ENCODE assay signal across 8 mouse cellular contexts in the genomic region with DNA sequence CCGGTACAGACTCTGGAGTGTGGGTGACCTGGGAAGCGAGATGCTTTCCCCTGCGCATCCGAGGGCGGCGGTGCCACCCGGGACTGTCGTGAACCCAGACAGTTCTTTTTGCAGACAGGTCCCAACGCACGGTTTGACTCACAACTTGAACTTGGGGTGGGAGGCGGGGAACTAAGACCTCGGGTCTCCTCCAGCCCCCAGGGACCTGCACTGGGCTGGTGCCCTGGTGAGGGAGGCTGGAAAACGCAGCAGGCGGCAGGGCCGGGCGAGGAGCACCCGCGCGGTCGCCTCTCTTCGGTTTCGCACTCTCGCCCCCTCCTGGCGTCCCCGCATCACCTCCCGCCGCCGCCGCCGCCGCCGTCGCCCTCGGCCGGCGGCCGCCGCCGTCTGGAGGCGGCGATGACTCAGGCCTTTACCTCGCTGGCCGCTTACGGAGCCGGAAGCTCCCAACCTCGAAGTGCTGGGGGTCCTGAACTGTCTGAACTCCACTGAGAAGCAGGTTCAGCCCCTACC. TPM values are rescaled to one million over a fixed set of nuclear protein-coding genes. Genes with fewer than 3 reads are reported as not detected.
DNase-seq lines count a peak whose midpoint lies in the region; ATAC-seq and TF ChIP-seq lines count a peak whose summit lies in the region.

No protein-coding gene starts in this region.

- no peak for TF ChIP-seq POLR2A in heart, adult 2 months (IDR thresholded peaks at IDR 0.05; ENCODE audit: insufficient read depth, low read depth, low read length)

- H3K4me2 ChIP-seq in forebrain, embryonic 14.5 days (ENCODE audit: low read length), result peak overlapping the region; percentile 99
- peak overlapping the region; percentile 97 for H3K4me2 ChIP-seq in hindbrain, embryonic 13.5 days
- H3K4me2 ChIP-seq in limb, embryonic 15.5 days, result peak overlapping the region; percentile 97
- H3K4me2 ChIP-seq in midbrain, embryonic 15.5 days, result peak overlapping the region; percentile 97

- H3K27ac ChIP-seq in heart, adult 2 months, result no peak overlapping the region
- H3K27ac ChIP-seq in forebrain, embryonic 14.5 days (ENCODE audit: low read depth, low read length), result no peak overlapping the region
- peak overlapping the region; percentile 68; the same call in 1 of the 2 replicates for H3K27ac ChIP-seq in hindbrain, embryonic 13.5 days
- H3K27ac ChIP-seq in limb, embryonic 15.5 days, result no peak overlapping the region
- H3K27ac ChIP-seq in midbrain, embryonic 15.5 days, result 0 out of 2 replicates have a peak overlapping the region, but pooled peaks have one; percentile 21

- peak; percentile 66 for ATAC-seq in activated CD4-positive, CD25-positive, alpha-beta regulatory T cell, adult 4 months
- peak; percentile 67 for ATAC-seq in forebrain, embryonic 14.5 days
- ATAC-seq in hindbrain, embryonic 13.5 days (ENCODE audit: low FRiP score), result peak; percentile 73
- ATAC-seq in limb, embryonic 15.5 days (ENCODE audit: insufficient number of reproducible peaks, low FRiP score, low TSS enrichment, low read depth), result peak; percentile 25; the same call in 1 of the 2 replicates
- peak; percentile 52 for ATAC-seq in midbrain, embryonic 15.5 days (replicated peaks)

- H3K9me3 ChIP-seq in forebrain, embryonic 14.5 days (replicated peaks; ENCODE audit: control insufficient read depth, low read length), result no peaks in the 10 kb centered on the region
- no peaks in the 10 kb centered on the region for H3K9me3 ChIP-seq in hindbrain, embryonic 13.5 days
- H3K9me3 ChIP-seq in limb, embryonic 15.5 days, result no peaks in the 10 kb centered on the region
- no peaks in the 10 kb centered on the region for H3K9me3 ChIP-seq in midbrain, embryonic 15.5 days

- intact Hi-C loops in heart, adult 2 months (cut with DNase I), result loop anchor here (5.0 to 10.0 kb wide), 2 partner anchors 65 to 263 kb away; a partner anchor contains a TSS

- DNase-seq in heart, adult 2 months, result peak; percentile 45 to 70
- no peak for DNase-seq in heart, adult 8-10 months (ENCODE audit: low spot score)
- peak; percentile 63 for DNase-seq in forebrain, embryonic 14.5 days (ENCODE audit: low spot score)
- DNase-seq in thymus, postnatal 25 days, result peak; percentile 53

- peak overlapping the region; percentile 58 for H3K4me3 ChIP-seq in heart, adult 2 months
- H3K4me3 ChIP-seq in forebrain, embryonic 14.5 days (ENCODE audit: low read depth, low read length), result peak overlapping the region; percentile 51
- H3K4me3 ChIP-seq in hindbrain, embryonic 13.5 days, result peak overlapping the region; percentile 60
- peak overlapping the region; percentile 48 for H3K4me3 ChIP-seq in limb, embryonic 15.5 days
- peak overlapping the region; percentile 53 for H3K4me3 ChIP-seq in midbrain, embryonic 15.5 days

- no peaks in the 10 kb centered on the region for H3K4me1 ChIP-seq in heart, adult 2 months (ENCODE audit: control insufficient read depth, insufficient read depth, low read length)
- peaks cover 11% of the 10 kb centered on the region for H3K4me1 ChIP-seq in forebrain, embryonic 14.5 days (ENCODE audit: control insufficient read depth, insufficient read depth, low read length)
- peaks cover 38% of the 10 kb centered on the region for H3K4me1 ChIP-seq in hindbrain, embryonic 13.5 days (replicated peaks)
- peaks cover 23% of the 10 kb centered on the region for H3K4me1 ChIP-seq in limb, embryonic 15.5 days
- H3K4me1 ChIP-seq in midbrain, embryonic 15.5 days, result peaks cover 23% of the 10 kb centered on the region

- H3K9ac ChIP-seq in heart, adult 2 months (ENCODE audit: low read depth, low read length), result peak overlapping the region; percentile 17
- peak overlapping the region; percentile 73 for H3K9ac ChIP-seq in forebrain, embryonic 14.5 days (ENCODE audit: low read length)
- H3K9ac ChIP-seq in hindbrain, embryonic 13.5 days, result peak overlapping the region; percentile 86
- peak overlapping the region; percentile 28 for H3K9ac ChIP-seq in limb, embryonic 15.5 days
- peak overlapping the region; percentile 53 for H3K9ac ChIP-seq in midbrain, embryonic 15.5 days

- TF ChIP-seq CTCF in heart, adult 2 months (IDR thresholded peaks at IDR 0.05), result peak; percentile 60

- peaks cover 12% of the 10 kb centered on the region for H3K27me3 ChIP-seq in heart, adult 2 months (ENCODE audit: control insufficient read depth, insufficient read depth, low read length)
- H3K27me3 ChIP-seq in forebrain, embryonic 14.5 days (replicated peaks; ENCODE audit: control insufficient read depth, insufficient read depth, low read length), result peaks cover 18% of the 10 kb centered on the region
- peaks cover 31% of the 10 kb centered on the region for H3K27me3 ChIP-seq in hindbrain, embryonic 13.5 days
- peaks cover 74% of the 10 kb centered on the region for H3K27me3 ChIP-seq in limb, embryonic 15.5 days
- peaks cover 4% of the 10 kb centered on the region; the same call in 1 of the 2 replicates for H3K27me3 ChIP-seq in midbrain, embryonic 15.5 days (replicated peaks)

- no peaks in the 10 kb centered on the region for H3K79me2 ChIP-seq in heart, adult 2 months (replicated peaks; ENCODE audit: control insufficient read depth, insufficient read depth, low read length)

- no peaks in the 10 kb centered on the region for H3K36me3 ChIP-seq in heart, adult 2 months (ENCODE audit: control insufficient read depth, insufficient read depth, low read length)
- no peaks in the 10 kb centered on the region for H3K36me3 ChIP-seq in forebrain, embryonic 14.5 days (ENCODE audit: control insufficient read depth, insufficient read depth, low read length)
- no peaks in the 10 kb centered on the region for H3K36me3 ChIP-seq in hindbrain, embryonic 13.5 days
- no peaks in the 10 kb centered on the region for H3K36me3 ChIP-seq in limb, embryonic 15.5 days
- H3K36me3 ChIP-seq in midbrain, embryonic 15.5 days (replicated peaks), result no peaks in the 10 kb centered on the region

- under 1% methylated on average over 46 of the region's 46 CpGs for WGBS in heart, adult 2 months
- WGBS in forebrain, embryonic 14.5 days, result under 1% methylated on average over 46 of the region's 46 CpGs
- 0% methylated on average over 44 of the region's 46 CpGs for WGBS in hindbrain, embryonic 13.5 days
- 1% methylated on average over 45 of the region's 46 CpGs for WGBS in limb, embryonic 15.5 days
- WGBS in midbrain, embryonic 15.5 days, result under 1% methylated on average over 43 of the region's 46 CpGs

- TF ChIP-seq EP300 in heart, adult 2 months (IDR thresholded peaks at IDR 0.05; ENCODE audit: insufficient read depth, low read depth, low read length), result no peak

RNA-seq across cellular contexts. Expression of a gene that starts 18.5 kb away (rescaled TPM):
- under 1 TPM in 1 of 2 experiments, not detected in 1; 0.13 TPM for total RNA-seq in heart, adult 2 months (2021)
- 0.31 and 0.38 TPM in 2 replicates for polyA plus RNA-seq in heart, adult 2 months (2012; rRNA removed)
- total RNA-seq in heart, adult 8-10 months (2022), result under 1 TPM in 3 of 4 experiments, not detected in 1; 0.16 to 0.22 (median 0.22) TPM
- polyA plus RNA-seq in activated CD4-positive, CD25-positive, alpha-beta regulatory T cell, adult 4 months (2017; shearing (Covaris generic)), result under 1 TPM in 1 of 2 experiments, not detected in 1; 0.25 TPM
- polyA plus RNA-seq in forebrain, embryonic 14.5 days (2014; fragmentation: Nextera tagmentation; extraction: Ambion mirVana), result 88.7 and 113 TPM in 2 replicates
- 133 and 145 TPM in 2 replicates for polyA plus RNA-seq in hindbrain, embryonic 13.5 days (2015; fragmentation: Nextera tagmentation; extraction: Ambion mirVana)
- polyA plus RNA-seq in limb, embryonic 15.5 days (2015; fragmentation: Nextera tagmentation; extraction: Ambion mirVana), result 9.3 and 9.7 TPM in 2 replicates
- 209 and 213 TPM in 2 replicates for polyA plus RNA-seq in midbrain, embryonic 15.5 days (2015; fragmentation: Nextera tagmentation; extraction: Ambion mirVana)

Comparison
In these comparisons a context has a peak if more than half of its experiments do, and no peak if none do; other contexts are left out.
1. H3K27ac ChIP-seq: peak in hindbrain, embryonic 13.5 days (single experiment) and midbrain, embryonic 15.5 days (single experiment); none in heart, adult 2 months (single experiment), forebrain, embryonic 14.5 days (single experiment) and limb, embryonic 15.5 days (single experiment).
2. H3K9ac ChIP-seq: peak in every context shown above with its lines; median percentile 86 in hindbrain, embryonic 13.5 days; 73 in forebrain, embryonic 14.5 days; 53 in midbrain, embryonic 15.5 days; 28 in limb, embryonic 15.5 days; 17 in heart, adult 2 months.
3. Peak in every context shown above with its lines, with median percentiles within 50 percentile points of each other: H3K4me3 ChIP-seq, ATAC-seq and H3K4me2 ChIP-seq.